Mouse (Mus musculus) A20 (cell line): Measurements from ENCODE around the gene 1190005I06Rik.

ENCODE experiments used
- DNase-seq: peaks from one replicate; pipeline ENCODE4 v3.0.0-alpha.2; 2011; ENCODE audit warnings: low read depth, low spot score

Gene 1190005I06Rik

DNA sequence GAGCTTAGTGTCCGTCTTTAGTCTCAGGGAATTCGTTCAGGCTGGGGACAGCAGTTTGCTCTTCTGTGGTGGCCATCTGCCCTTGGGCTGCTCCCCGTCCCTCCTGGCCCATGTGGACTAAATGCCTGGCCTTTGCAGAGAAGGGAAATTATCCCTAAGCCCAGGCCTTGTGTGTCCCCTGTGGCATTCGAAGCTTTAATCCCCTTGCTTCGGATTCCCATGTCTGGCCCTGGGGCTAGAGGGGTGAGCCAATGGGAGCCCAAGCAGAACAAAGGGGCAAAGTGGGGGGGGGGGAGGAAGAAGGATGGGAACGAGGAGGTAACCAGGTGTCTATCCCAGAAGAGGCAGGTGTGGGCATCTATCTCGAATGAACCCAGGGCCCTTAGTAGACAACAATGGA is at the start of gene 1190005I06Rik:
1190005I06Rik (minus strand) TSS at position 101 of the 400 bp plus-strand sequence.
- no peak for DNase-seq

- DNase-seq = peak; percentile 83
These were observed 49.1 kb upstream of the 1190005I06Rik start for GRCm38 (mm10) chr8:120696401-120697153.

- no peak for DNase-seq
These were observed 46.5 kb upstream of the 1190005I06Rik start for GRCm38 (mm10) chr8:120693861-120694493.

- DNase-seq = no peak
These were observed 45.5 kb upstream of the 1190005I06Rik start for GRCm38 (mm10) chr8:120692934-120693333.

DNA sequence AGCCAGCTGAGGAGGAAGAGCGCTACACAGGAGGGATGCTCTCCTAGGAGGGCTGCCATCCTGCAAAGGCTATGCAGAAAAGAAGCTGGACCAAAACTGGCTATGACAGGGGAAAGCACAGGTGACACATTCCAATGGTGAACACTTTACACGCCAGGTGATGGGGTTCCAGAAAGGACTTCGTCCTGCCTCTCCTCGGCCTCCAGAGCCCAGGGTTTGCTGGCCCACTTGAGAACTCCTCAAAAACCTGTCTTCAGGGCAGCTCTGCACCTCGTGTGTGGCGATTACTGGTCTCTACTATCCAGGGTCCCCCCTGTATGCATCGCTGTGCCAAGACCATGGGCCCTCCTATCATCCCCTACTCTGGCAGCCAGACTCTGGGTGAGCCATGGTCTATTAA is 41.1 kb upstream of the 1190005I06Rik start:
- DNase-seq = no peak

- DNase-seq = no peak
These were observed 40.4 kb upstream of the 1190005I06Rik start for GRCm38 (mm10) chr8:120687786-120688185.

GRCm38 (mm10) chr8:120686576-120686975 is 39.1 kb upstream of the 1190005I06Rik start:
- DNase-seq = no peak

- DNase-seq = no peak
These were observed 38.6 kb upstream of the 1190005I06Rik start for GRCm38 (mm10) chr8:120686051-120686450.

GRCm38 (mm10) chr8:120685591-120685990 is 38.2 kb upstream of the 1190005I06Rik start:
- DNase-seq = no peak

DNA sequence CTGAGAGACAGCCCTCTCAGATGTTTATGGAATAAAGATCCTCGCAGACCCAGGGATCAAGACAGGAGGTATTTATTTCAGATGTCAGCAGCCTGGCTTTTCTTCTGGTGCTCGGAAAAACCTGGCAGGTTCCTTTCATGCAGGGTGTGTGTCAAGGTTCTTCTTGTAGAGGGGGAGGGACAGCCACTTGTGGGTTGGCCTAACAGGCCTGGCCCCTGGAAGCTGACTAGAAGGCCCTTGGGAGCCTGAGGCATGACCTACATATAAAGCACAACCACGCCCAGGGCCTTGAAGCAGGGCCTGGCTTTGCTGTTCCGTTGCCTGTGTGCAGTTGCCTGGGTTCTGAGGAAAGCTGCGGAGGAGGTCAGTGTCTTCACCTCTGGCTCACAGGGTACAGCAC is 37.7 kb upstream of the 1190005I06Rik start:
- no peak for DNase-seq

DNA sequence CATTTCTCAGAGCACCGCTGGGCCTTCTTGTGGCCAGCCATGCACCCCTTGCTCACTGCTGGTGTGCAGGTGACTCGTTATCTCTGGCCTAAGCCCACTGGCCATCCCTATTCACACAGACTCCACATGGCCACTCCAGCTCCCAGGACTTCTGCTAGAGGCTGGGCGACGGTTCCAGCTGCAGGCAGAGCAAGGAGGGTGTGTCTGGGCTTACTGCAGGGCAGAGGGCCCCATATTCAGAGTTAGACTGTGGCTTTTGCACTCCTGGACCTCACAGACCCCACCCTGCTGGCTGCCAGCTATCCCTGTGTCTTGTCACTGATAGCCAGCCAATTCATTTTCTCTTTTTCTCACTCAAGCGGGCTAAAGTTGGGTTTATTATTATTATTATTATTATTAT is 36.6 kb upstream of the 1190005I06Rik start:
- no peak for DNase-seq

GRCm38 (mm10) chr8:120683602-120684001 is 36.2 kb upstream of the 1190005I06Rik start:
- peak; percentile 97 for DNase-seq

DNA sequence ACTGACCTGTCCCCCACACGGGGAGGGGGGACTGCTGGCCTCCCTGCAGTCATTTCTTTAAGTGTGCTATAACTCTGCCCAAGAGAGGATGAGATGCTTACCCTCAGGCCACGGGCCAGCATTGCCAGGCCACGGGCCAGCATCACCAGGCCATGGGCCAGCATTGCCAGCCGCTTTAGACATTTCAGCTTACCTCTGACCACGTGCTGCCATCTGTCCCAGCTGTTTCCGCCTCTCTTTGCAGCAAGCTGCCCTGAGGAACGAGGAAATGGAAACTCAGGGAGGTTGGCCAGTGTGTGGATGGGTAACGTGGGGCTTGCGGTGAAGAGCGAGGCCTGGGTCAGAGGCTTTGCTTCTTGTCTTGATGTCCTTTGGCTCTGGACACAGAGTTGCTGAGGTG is 33.7 kb upstream of the 1190005I06Rik start:
- DNase-seq = no peak

DNA sequence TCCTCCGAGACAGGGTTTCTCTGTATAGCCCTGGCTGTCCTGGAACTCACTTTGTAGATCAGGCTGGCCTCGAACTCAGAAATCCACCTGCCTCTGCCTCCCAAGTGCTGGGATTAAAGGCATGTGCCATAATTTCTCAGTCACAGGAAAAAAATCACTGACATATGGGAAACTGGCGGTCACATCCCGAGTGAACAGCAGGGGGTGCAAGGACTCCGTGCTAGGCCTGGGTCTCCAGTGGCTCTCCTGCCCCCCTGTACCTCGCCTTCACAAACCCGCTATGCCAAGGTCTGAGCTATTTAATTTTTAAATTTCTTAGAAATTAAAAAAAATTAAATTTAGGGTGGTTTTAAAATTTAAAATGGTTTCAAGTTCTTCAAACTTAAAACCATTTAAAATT is 33.0 kb upstream of the 1190005I06Rik start:
- DNase-seq = peak; percentile 69

GRCm38 (mm10) chr8:120679629-120680387 is 32.4 kb upstream of the 1190005I06Rik start:
- DNase-seq = no peak

- peak; percentile 80 for DNase-seq
These were observed 31.0 kb upstream of the 1190005I06Rik start for GRCm38 (mm10) chr8:120678447-120678846.

DNA sequence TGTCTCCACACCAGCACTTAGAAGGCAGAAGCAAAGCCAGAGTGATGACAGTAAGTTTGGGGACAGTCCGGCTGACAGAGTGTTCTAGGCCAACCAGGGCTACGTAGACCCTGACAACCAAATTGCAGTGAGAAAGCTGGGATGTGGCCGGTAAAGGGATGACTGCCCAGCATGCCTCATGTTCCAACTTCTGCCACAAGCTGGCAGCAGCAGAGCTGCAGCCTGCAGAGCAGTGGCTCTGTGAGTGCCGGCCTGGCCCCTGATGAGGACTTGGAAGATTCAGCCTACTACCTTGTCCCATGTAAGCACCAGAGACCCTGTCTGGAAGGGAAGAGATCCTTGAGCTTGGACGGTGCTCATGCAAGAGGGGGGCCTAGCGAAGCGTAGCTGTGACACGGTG is 28.3 kb upstream of the 1190005I06Rik start:
- DNase-seq = peak; percentile 16

DNA sequence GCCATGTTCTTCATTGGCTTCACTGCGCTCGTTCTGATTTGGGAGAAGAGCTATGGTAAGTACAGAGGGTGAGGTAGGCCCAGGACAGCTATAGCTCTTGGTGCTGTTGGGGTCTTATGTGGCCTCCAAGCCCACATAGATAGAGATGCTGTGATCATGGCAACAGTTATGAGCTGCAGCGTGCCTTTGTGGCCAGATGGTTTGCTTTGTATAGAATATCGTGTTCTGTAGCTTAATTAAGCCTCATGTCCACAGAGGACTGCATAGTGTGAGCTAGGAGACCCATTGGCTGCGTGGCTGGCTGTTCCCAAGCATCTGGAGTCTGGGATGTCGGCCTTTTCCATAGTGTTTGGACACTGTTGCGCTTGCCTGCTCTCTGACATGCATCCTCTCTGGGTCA is 25.9 kb upstream of the 1190005I06Rik start:
- DNase-seq = no peak

GRCm38 (mm10) chr8:120672626-120673229 is 25.3 kb upstream of the 1190005I06Rik start:
- DNase-seq = no peak

- DNase-seq = no peak
These were observed 24.3 kb upstream of the 1190005I06Rik start for GRCm38 (mm10) chr8:120671775-120672174.

DNA sequence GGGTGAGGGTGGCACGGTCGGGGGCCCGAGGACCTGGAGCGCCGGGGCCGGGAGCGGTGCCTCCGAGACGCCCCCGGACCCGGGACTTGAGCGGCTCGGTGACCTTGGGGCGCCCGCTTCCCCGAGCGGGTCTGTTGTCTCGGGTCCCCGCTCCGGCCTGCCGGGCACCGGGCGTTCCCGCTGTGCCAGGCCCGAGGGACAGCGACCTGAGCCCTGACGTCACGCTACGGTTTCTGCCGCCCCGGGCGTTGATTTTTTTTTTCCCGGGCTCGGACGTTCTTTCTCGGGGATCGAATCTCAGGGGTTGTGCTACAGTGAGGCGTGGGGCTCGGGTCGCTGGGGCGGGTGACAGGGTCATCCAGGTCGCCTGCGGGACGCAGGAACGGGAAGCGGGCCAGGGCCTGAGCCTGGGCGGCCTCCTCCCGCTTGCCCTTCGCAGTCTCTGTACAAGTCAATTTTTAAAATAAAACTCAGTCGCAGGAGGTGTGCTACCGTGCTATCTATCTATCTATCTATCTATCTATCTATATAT is 21.0 kb upstream of the 1190005I06Rik start, which contains the start of gene Emc8:
Emc8 (minus strand) TSS at position 200 of the 532 bp plus-strand sequence.
- DNase-seq = no peak
